Mouse (Mus musculus) limb, embryonic 12.5 days (tissue): Measurements from ENCODE around the gene Gm648. TPM values are rescaled to one million over a fixed set of nuclear protein-coding genes. Genes with fewer than 3 reads are reported as not detected.
A peak's percentile ranks its signal among the peaks of the same experiment; 100 is the strongest.
"Not testable (repeated sequence)": the region's sequence is repeated elsewhere in the genome, so short reads cannot be mapped to it uniquely, and the experiment has no call there.

Experiments
- ATAC-seq: fragments of 200-750 bp; cut with Nextera tagmentation; 2 replicates; pipeline ENCODE4 v1.8.0; 2017; ENCODE audit warnings: low read depth, moderate TSS enrichment; ENCODE audit not compliant: insufficient number of reproducible peaks, insufficient read depth, low FRiP score, low TSS enrichment
- H3K27ac ChIP-seq: fragments of 300-500 bp; sonication (generic); 2 replicates; pipeline ENCODE4 v1.5.1; 2016; ENCODE audit warnings: mild to moderate bottlenecking, moderate library complexity
- H3K27me3 ChIP-seq: fragments of 300-500 bp; sonication (generic); 2 replicates; pipeline ENCODE4 v1.6.1; 2016; ENCODE audit warnings: mild to moderate bottlenecking, moderate library complexity
- H3K36me3 ChIP-seq: fragments of 300-500 bp; sonication (generic); 2 replicates; pipeline ENCODE4 v1.6.1; 2016; ENCODE audit warnings: mild to moderate bottlenecking, moderate library complexity
- H3K4me1 ChIP-seq: fragments of 300-500 bp; sonication (generic); replicated peaks from 2 replicates; pipeline ENCODE4 v1.6.1; 2016
- H3K4me2 ChIP-seq: fragments of 300-500 bp; sonication (generic); 2 replicates; pipeline ENCODE4 v1.6.1; 2016; ENCODE audit warnings: mild to moderate bottlenecking, moderate library complexity
- H3K4me3 ChIP-seq: fragments of 300-500 bp; sonication (generic); replicated peaks from 2 replicates; pipeline ENCODE4 v1.5.1; 2016; ENCODE audit warnings: mild to moderate bottlenecking
- H3K9ac ChIP-seq: fragments of 300-500 bp; sonication (generic); replicated peaks from 2 replicates; pipeline ENCODE4 v1.6.1; 2016; ENCODE audit warnings: mild to moderate bottlenecking, moderate library complexity
- H3K9me3 ChIP-seq: fragments of 300-500 bp; sonication (generic); 2 replicates; pipeline ENCODE4 v1.6.1; 2016; ENCODE audit warnings: mild to moderate bottlenecking, moderate library complexity
- WGBS: fragments of 180-500 bp; shearing (Covaris S2); methylation state at CpG from one replicate; pipeline ENCODE4 v1.1.7; 2016; 5-methylcytosine and 5-hydroxymethylcytosine counted together
- polyA plus RNA-seq: library from polyadenylated mRNA; unstranded; fragments of >200 nt; fragmentation: Nextera tagmentation; extraction: Ambion mirVana; gene quantifications from 2 replicates; pipeline ENCODE4 v1.2.1, GENCODE M21; 2016

Gm648 gene
- polyA plus RNA-seq, result not detected in 2 replicates

DNA sequence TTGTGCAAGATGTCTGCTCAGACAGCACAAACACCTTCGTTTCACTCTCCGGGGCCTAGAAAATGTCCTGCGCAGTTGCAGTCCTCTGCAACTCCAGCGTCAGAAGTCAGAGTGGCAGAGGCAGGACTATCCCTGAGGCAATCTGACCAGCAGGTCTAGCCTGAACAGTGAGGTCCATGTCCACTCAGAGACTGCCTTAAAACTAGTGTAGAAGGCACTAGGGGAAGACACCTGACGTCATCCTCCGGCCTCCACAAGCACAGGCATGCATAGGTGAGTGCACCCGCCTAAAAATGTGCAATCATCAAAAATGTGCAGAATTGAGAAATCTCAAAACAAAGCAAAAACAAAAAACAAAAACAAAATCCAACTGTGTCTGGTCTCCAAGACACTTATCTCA lies at the start of gene Gm648:
Gm648 (minus strand) TSS at position 101 of the 400 bp plus-strand sequence.
- Histone ChIP-seq H3K4me1 (no peaks in the 10 kb centered on the region), H3K9ac (no peak within 1 kb of the TSS), H3K27ac (no peak within 1 kb of the TSS), H3K4me3 (no peak within 1 kb of the TSS), H3K9me3 (no peaks in the 10 kb centered on the region), H3K27me3 (no peaks in the 10 kb centered on the region), H3K4me2 (no peak within 1 kb of the TSS), H3K36me3 (no peaks in the 10 kb centered on the region)
- 88% methylated on average over 7 of the region's 7 CpGs for WGBS
- no peak for ATAC-seq

- H3K9me3 ChIP-seq, result no peaks in the 10 kb centered on the region
- no peaks in the 10 kb centered on the region; the same call in 1 of the 2 replicates for H3K27me3 ChIP-seq
- H3K27ac ChIP-seq, result peak within 1 kb of the TSS; percentile 75; the same call in 1 of the 2 replicates
- peak within 1 kb of the TSS; percentile 56 for H3K4me2 ChIP-seq
- no peaks in the 10 kb centered on the region for H3K36me3 ChIP-seq
- H3K4me3 ChIP-seq, result peak within 1 kb of the TSS; percentile 62
- peak; percentile 99 for ATAC-seq
- 15% methylated on average over 44 of the region's 44 CpGs for WGBS
- peaks cover 4% of the 10 kb centered on the region for H3K4me1 ChIP-seq
- H3K9ac ChIP-seq, result peak within 1 kb of the TSS; percentile 70
Measured at GRCm38 (mm10) chrX:56597887-56598640, 48.7 kb upstream of the Gm648 start, which contains the start of gene Mmgt1. Mmgt1 (minus strand) TSS chrX:56598069.

DNA sequence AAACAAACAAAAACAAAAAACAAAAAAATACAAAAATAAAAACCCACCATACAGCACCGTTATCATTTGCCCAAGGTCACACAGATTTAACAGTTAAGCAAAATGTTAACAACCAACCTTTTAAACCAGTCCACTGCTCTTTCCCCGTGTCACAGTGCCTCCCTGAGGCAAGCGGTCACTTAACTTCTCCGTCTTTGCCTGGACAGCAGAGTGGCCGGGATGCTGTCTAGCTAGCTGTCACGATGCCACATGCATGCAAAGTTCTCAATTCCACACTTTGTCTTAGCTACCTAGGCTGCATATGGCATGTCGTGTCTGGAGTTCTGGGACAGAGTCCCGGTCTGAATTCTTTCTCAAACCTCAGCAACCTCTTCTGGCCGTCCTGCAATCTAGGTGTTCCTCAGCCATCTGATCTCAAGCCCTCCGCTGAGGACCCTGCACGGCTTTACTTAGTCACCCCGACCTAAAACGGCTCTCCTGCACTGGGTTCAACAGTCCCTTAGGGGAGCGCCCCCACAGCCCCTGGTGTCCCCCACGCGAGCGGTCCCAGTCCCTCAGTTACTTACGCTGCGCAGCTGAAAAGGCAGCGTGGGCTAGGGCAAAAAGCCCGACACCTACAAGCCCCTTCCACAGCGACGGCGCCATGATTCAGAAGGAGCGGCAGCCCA lies 47.9 kb upstream of the Gm648 start:
- ATAC-seq, result peak; percentile 66
- no peaks in the 10 kb centered on the region; the same call in 1 of the 2 replicates for H3K27me3 ChIP-seq
- peak overlapping the region; percentile 75; the same call in 1 of the 2 replicates for H3K27ac ChIP-seq
- peak overlapping the region; percentile 56 for H3K4me2 ChIP-seq
- no peaks in the 10 kb centered on the region for H3K9me3 ChIP-seq
- no peaks in the 10 kb centered on the region for H3K36me3 ChIP-seq
- H3K4me1 ChIP-seq, result peaks cover 4% of the 10 kb centered on the region
- peak overlapping the region; percentile 70 for H3K9ac ChIP-seq
- H3K4me3 ChIP-seq, result peak overlapping the region; percentile 62
- 14% methylated on average over 25 of the region's 25 CpGs for WGBS

GRCm38 (mm10) chrX:56578200-56578599 lies 28.8 kb upstream of the Gm648 start:
- H3K4me3 ChIP-seq, result no peak overlapping the region
- H3K36me3 ChIP-seq, result no peaks in the 10 kb centered on the region
- H3K9ac ChIP-seq, result no peak overlapping the region
- no peak for ATAC-seq
- H3K4me1 ChIP-seq, result no peaks in the 10 kb centered on the region
- no peaks in the 10 kb centered on the region for H3K9me3 ChIP-seq
- no peaks in the 10 kb centered on the region for H3K27me3 ChIP-seq
- H3K27ac ChIP-seq, result no peak overlapping the region
- 80% methylated on average over 2 of the region's 2 CpGs for WGBS
- no peak overlapping the region for H3K4me2 ChIP-seq

GRCm38 (mm10) chrX:56572465-56572864 lies 23.1 kb upstream of the Gm648 start:
- no peak overlapping the region for H3K4me3 ChIP-seq
- H3K27ac ChIP-seq, result no peak overlapping the region
- ATAC-seq, result no peak
- no peaks in the 10 kb centered on the region for H3K27me3 ChIP-seq
- H3K9ac ChIP-seq, result no peak overlapping the region
- no peak overlapping the region for H3K4me2 ChIP-seq
- no peaks in the 10 kb centered on the region for H3K4me1 ChIP-seq
- H3K9me3 ChIP-seq, result no peaks in the 10 kb centered on the region
- no peaks in the 10 kb centered on the region for H3K36me3 ChIP-seq
- WGBS, result 24% methylated on average over 6 of the region's 6 CpGs

DNA sequence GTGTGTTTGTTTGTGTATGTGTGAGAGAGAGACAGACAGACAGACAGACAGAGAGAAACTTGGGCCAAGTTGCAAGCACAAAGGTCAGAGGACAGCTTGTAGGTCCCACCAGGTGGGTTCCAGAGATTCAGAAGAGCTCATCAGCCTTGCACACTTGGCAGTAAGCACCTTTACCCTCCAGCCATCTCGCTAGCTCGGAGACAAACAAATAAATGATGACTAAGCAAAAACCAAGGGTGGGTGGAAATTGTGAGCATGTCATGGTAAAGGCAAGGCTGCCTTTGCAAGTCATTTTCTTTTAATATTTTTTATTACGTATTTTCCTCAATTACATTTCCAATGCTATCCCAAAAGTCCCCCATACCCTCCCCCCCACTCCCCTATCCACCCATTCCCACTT lies 4.2 kb upstream of the Gm648 start:
- WGBS, result 81% methylated on average over 3 of the region's 3 CpGs
- Histone ChIP-seq H3K4me2 (no peak overlapping the region), H3K4me3 (no peak overlapping the region), H3K9me3 (no peaks in the 10 kb centered on the region), H3K27ac (no peak overlapping the region), H3K9ac (no peak overlapping the region), H3K36me3 (no peaks in the 10 kb centered on the region), H3K27me3 (no peaks in the 10 kb centered on the region), H3K4me1 (no peaks in the 10 kb centered on the region)
- no peak for ATAC-seq

- ATAC-seq, result no peak
- Histone ChIP-seq H3K27me3 (no peaks in the 10 kb centered on the region), H3K4me1 (no peaks in the 10 kb centered on the region), H3K36me3 (no peaks in the 10 kb centered on the region), H3K9me3 (no peaks in the 10 kb centered on the region), H3K4me2 (no peak overlapping the region), H3K4me3 (no peak overlapping the region), H3K9ac (no peak overlapping the region), H3K27ac (no peak overlapping the region)
- 59% methylated on average over 4 of the region's 4 CpGs for WGBS
Measured at GRCm38 (mm10) chrX:56537162-56537561, 12.2 kb downstream of the Gm648 start.

DNA sequence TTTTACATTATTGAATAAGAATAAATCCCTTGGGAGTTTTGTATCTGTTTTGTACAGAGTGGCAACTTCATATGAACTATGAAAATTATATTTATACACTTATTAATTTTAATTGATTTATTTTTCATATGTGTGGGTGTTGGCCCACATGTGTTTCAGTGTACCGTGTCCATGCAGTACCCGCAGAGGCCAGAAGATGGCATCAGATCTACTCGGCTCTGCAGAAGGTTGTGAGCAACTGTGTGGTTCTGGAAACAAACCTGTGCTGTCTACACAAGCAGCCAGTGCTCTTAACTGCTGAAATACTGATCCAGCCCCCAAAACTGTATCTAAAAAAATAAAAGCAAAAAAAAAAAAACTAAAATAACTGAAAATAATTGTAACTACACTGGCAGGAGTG lies 18.1 kb downstream of the Gm648 start:
- Histone ChIP-seq H3K27ac (no peak overlapping the region), H3K36me3 (no peaks in the 10 kb centered on the region), H3K9me3 (no peaks in the 10 kb centered on the region), H3K9ac (no peak overlapping the region), H3K4me1 (no peaks in the 10 kb centered on the region), H3K4me2 (no peak overlapping the region), H3K4me3 (no peak overlapping the region), H3K27me3 (no peaks in the 10 kb centered on the region)
- WGBS, result 7% methylated on average over 3 of the region's 3 CpGs
- no peak for ATAC-seq

- not testable (repeated sequence) for H3K4me3 ChIP-seq, H3K27me3 ChIP-seq, H3K9ac ChIP-seq, H3K36me3 ChIP-seq, H3K4me2 ChIP-seq, H3K9me3 ChIP-seq, H3K4me1 ChIP-seq, ATAC-seq, H3K27ac ChIP-seq
- 88% methylated on average over 6 of the region's 6 CpGs for WGBS
Measured at GRCm38 (mm10) chrX:56524442-56524841, 25.0 kb downstream of the Gm648 start, which contains the start of gene Gm10477. Gm10477 (plus strand) TSS chrX:56524742.

DNA sequence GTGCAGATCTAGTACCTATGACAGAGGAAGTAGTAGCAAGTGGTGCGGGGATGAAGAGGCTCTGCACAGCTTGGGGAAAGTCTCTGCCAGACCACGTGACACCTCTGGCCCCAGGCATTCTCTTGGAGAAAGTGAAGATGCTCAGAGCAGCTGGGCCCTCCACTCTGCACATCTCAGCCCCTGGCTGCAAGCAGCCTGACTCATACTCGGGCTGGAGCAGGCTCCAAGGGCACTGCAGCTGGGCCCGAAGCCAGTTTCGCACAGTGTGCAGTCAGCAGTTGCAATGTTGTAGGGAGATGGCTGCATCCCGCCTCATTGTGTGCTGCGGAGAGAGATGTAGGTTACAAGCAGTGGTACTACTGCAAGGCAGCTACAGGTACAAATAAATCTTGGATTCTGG lies 52.2 kb downstream of the Gm648 start:
- WGBS, result 85% methylated on average over 7 of the region's 7 CpGs

More for the DNA sequence above, 52.2 kb downstream of the Gm648 start:
- H3K27ac ChIP-seq, result no peak overlapping the region
- H3K4me1 ChIP-seq, result no peaks in the 10 kb centered on the region
- no peak for ATAC-seq
- no peaks in the 10 kb centered on the region for H3K27me3 ChIP-seq
- no peaks in the 10 kb centered on the region for H3K9me3 ChIP-seq
- H3K36me3 ChIP-seq, result peaks cover 9% of the 10 kb centered on the region; the same call in 1 of the 2 replicates
- no peak overlapping the region for H3K4me3 ChIP-seq
- no peak overlapping the region for H3K4me2 ChIP-seq
- H3K9ac ChIP-seq, result no peak overlapping the region
